Mouse (Mus musculus) thymus, postnatal 14 days (tissue): ENCODE results near the gene Mcam.
"Not testable (repeated sequence)": the region's sequence is repeated elsewhere in the genome, so short reads cannot be mapped to it uniquely, and the experiment has no call there.

Experiments used
- DNase-seq: peaks from one replicate; pipeline ENCODE4 v3.0.0; 2021

Gene Mcam

DNA sequence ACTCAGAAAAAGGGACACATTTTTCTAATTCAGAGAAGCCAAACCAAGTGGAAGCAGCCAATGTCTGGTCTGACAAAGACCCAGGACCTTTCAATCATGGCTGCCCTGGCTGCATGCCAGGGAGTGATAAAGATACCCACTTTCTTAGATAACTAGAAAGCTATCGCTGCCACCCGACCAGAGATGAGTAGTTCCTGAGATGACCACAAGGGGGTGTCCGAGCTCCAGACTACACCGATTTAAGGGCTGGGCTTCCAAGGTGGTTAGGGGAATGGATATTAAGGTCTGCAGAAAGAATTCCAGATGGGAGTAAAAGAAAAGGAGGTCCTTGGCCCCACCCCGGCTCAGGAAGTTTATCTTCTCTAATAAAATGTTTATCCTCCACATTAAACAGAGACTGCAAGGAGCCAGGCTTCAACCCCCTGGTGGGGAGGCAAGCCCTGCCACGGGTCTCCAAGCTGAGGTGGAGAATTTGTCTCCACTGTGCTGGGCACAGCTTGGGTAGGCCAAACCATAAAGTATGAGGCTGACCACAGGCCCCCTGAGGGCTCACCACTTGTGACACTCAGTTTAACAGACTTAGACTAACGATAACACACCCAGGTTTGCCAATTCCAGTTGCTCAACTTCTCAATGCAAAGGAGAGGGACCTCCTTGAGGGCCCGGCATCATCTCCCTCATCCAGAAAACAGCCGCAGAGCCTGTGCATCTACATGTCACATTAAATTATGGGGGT, 24.7 kb upstream of the Mcam start:
- DNase-seq, result peak; percentile 81

DNA sequence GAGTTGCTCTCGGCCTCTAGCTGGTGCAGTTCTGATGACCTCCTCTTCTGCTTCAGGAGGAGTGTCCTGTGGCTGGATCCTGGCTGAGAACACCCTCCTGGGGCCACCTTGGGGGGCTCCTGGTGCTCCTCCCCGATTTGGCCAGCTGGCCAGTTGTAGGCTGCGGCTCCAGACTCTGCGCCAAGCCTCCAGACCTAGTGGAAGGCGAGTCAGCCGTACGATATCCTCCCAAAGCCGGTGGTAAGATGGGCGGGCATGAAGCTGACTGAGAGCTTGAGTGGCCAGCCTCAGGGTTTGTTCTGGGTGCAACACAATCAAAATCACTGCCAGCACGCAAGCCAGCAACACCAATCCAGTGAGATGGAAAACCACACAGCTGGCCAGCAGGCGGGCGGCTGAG, 22.4 kb upstream of the Mcam start:
- not testable (repeated sequence) for DNase-seq

DNA sequence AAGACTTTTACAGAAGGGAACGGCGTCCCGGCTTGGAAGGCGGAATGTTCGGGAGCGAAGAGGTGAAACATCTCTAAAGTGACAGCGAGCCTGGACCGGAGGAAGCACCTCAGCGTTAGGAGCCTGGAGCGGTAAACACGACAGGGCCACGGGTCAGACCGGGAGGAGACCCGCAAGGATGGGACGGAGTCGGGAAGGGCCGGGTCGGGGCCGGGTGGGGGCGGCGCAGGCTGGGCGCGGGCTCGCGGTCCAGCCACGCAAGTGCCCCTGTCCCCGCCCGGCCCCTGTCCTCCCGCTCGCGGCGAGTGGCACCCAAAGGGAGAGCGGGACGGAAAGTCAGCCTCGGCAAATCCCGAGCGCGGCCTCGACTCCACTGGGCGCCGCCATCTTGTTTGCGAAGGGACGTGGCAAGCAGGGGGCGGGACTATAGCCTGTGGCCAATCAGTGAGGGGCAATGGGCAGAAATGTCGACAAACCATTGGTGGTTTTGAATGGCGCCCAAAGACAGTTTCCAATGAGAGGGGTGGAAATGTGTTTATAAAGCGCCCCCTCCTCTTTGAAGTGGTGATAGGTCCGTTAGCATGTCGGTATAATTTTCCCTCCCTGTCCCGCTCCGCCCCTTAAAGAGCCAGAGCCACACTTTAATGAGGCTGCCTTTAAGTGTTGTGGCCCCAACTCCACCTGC, 21.0 kb upstream of the Mcam start, which contains the start of the genes Gm49380 and Rnf26:
Gene Gm49380, minus strand, starts transcription at position 396 of the 685 bp plus-strand sequence.
Gene Rnf26, minus strand, starts transcription at position 413 of the 685 bp plus-strand sequence.
- DNase-seq, result peak; percentile 96

DNA sequence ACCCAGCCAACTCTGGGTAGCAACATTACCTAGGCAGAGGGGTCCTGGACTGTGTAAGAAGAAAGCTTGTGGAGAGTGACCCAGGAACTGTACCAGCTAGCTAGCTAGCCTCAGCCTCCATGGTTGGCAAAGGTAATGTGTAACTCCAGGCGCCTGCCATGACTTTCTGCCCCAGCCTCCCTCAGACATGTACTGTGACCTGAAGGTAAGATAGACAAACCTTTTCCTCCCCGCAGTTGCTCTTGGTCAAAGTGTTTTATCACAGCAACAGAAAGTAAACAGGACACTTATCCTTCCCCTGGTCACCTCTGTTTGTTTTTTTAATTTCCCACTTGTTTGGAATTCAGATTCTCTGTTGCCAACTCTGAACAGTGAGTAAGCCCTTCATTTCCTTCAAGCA, 19.8 kb upstream of the Mcam start:
- DNase-seq, result no peak

DNA sequence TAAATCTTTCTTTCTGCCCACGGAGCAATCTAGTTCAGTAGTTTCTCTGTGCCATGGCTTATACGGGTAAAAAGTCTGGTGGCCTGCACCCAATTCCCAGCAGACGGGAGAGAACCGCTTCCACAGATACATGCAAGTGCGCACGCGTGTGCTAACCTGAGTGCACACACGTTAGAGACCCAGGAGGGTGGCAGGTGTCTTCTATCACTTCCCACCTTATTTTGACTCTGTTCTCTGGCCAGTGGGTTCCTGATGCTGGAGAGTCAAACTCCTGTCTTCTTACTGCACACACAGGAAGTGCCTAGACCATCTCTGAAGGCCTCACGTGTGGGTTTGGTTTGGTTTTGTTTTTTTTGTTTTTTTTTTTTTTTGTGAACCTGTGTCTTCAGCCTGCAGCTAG, 18.7 kb upstream of the Mcam start:
- DNase-seq, result no peak

DNA sequence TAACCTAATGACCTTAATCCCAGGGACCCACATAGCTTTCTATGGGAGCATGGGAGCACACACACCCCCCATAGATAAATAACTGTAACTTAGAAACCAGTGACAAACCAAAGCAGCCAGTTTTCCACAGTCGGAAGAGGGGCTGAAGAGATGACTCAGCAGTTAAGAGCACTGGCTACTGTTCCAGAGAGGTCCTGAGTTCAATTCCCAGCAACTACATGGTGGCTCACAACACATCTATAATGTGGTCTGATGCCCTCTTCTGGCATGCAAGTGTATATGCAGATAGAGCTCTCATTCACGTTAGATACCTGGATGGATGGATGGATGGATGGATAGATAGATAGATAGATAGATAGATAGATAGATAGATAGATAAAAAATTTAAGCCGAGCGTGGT, 18.1 kb upstream of the Mcam start:
- no peak for DNase-seq

DNA sequence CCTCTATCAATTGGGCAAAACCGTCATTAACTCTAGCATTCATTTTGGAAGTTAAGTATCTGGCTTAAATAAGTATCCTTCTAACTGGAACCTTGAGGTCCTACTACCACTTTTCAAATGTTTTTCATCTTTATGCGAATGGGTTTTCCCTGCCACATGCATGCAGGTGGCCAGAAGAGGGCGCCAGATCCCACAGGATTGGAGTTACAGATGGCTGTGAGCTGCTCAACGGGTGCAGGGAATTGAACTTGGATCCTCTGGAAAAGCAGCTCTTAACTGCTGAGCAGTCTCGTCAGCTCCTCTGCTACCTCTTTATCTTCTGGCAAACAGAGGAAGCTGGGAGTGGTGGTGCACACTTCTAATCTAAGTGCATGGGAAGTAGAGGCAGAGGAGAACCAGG, 15.3 kb upstream of the Mcam start:
- peak; percentile 77 for DNase-seq

DNA sequence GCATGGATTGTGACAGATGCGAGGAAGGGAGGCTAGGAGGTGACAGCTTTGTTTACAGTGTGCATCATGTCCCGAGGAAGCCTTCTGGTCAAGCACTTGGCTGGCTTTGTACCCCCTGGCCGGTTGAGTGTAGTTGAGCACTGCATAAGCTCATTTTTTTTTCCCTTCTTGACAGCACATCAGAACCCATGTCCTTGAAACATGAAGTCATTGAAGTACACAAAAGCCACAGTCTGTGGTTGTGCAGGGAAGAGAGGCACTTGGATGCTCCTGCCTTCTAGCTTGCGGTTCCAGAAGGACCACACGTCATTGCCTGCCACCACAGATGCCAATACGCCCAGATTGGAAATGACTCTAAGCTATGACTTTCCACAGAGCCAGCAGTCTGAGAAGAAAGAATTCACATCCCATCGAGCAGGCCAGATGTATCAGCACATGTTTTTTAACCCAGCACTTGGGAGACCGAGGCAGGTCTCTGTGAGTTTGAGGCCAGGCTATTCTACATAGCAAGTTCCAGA, 14.3 kb upstream of the Mcam start:
- DNase-seq, result no peak

DNA sequence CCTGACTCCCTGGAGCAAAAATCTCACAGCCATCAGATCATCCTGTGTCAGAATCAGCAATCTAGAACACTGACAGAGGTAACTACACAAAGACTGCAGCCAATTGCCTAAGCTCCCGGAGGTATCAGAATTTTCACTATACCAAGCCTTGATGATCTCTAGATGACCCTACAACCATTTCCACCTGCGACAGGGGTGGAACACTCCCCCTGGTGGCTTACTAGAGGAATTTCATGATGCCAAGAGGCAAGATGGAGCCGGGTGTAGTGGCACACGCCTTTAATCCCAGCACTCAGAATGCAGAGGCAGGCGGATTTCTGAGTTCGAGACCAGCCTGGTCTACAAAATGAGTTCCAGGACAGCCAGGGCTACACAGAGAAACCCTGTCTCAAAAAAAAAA, 10.0 kb upstream of the Mcam start:
- no peak for DNase-seq

DNA sequence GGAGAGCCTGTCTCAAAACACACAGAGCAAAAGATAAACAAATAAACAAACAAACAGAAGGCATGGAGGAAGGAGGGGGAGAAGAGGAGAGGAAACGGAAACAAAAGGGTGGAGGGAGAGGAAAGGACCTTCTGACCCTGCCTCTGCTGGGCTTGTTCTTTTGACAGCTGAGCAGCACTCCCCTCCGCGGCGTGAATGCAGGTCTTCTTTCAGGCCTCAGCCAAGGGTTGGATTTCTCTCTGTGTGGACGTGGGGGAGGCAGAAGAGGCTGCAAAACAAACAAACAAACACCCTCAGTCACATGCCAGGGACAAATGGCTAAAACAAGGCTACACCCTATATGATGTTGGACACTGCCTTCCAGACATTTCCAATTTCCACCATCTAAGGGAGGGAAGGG, 9.2 kb upstream of the Mcam start:
- DNase-seq, result no peak

DNA sequence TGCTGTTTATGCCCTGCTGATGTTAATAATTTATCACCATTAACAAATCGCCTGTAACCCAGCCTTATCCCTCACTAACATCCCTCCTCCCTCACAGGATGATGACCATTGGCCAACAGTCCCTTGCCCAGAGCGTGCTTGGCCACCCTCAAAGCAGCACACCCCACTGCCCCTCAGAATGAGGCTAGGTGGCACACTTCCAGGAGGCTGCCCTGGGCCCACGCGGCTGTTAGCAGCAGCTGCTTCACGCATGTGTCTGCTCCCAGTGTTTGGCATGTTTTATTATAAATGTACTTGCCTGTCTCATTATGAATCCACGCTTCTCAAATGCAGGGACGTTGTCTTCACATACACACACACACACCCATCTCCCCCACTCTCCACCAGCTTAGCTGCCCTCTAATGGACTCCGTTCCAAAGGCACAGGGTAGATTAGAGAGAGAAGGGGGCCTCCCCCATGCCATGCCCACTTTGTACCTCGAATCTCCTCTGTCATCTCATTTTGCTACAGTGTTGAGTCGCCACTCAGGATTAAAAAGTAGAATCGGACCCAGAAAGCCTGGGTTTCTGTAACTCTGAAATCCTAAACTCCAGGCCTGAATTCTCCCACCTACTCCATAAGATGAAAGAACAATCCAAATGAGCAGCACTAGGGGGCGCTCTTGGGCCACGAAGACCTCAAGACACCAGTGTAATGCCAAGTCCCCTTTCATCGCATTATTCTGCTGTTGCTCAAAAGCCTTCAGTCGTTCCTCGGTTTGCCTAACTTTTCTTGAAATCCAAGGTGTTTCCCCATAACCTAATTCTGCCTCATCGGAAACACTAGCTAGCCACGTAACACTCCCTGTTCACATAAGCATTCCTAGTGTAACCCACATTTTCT, 8.5 kb upstream of the Mcam start:
- peak; percentile 88 for DNase-seq

DNA sequence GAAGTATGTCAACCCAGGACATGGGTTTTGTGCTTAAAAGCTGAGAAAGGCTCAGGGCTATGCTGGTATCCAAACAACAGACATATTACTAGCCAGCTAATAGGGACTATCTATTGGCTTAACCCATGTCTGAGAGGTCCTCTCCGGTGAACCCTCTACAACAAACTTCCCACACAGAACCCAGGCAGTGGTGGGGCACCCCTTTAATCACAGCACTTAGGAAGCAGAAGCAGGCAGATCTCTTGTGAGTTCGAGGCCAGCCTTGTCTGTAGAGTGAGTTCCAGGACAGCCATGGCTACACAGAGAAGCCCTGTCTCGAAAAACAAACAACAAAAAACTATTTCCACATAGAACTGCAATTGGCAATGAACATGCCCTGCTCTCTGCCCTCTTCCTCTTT, 7.5 kb upstream of the Mcam start:
- DNase-seq, result no peak

DNA sequence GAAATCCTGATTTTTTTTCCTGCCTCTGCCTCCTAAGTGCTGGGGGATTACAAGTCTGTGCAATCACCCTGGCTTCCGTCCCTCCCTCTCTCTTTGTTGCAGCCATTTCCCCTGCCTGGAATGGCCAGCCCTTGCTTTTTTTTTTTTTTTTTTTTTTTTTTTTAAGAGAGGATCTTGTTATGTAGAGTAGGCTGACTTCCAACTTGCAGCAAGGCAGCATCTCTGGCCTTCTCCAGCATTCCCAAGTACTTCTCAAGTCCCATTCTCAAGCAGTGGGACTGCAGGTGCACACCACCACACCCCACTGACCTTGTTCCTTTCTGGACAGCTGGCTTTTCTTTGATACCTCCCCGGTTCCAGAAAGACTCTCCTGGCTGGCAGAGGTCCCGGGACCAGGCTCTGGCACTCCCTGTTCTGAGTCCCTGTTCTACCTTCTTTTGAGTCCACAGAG, 6.9 kb upstream of the Mcam start:
- DNase-seq, result no peak

DNA sequence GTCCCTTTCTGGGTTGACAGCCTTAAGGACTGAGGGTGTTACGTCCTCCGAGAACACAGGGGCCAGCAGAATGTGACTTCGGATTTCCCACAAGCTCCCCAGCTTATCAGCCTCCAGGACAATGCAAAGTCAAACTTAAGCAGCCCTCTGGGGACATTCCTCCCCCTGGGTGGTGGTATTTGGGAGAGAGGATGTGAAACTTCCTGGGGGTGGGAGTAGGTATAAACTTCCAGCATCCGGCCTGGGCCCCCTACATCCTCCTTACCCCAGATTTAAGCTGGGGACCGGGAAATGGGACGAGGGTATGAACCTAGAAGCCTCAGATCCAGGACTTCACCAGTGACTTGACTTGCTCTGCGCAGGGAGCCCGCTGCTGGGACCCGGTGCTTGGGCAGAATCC, 4.6 kb upstream of the Mcam start:
- DNase-seq, result no peak

DNA sequence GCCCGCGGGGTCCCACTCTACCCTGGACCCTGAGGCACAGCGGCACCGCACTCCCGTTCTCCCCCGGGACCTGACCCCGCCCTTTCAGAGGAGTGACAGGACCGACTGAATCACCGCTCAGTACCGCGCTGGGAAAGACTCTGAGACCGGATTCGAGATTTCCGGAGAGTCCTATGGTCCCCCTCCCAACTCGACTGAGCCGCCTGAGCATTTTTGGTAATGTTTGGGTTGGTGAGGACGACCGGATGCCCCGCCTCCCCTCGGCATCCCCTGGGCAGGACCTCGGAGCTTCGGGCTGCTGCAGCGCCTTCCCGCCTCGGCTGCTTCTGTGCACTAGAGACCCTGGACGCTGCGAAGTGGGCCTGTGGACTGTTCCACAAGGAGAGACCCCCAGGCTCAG, 4.2 kb upstream of the Mcam start:
- peak; percentile 84 for DNase-seq

DNA sequence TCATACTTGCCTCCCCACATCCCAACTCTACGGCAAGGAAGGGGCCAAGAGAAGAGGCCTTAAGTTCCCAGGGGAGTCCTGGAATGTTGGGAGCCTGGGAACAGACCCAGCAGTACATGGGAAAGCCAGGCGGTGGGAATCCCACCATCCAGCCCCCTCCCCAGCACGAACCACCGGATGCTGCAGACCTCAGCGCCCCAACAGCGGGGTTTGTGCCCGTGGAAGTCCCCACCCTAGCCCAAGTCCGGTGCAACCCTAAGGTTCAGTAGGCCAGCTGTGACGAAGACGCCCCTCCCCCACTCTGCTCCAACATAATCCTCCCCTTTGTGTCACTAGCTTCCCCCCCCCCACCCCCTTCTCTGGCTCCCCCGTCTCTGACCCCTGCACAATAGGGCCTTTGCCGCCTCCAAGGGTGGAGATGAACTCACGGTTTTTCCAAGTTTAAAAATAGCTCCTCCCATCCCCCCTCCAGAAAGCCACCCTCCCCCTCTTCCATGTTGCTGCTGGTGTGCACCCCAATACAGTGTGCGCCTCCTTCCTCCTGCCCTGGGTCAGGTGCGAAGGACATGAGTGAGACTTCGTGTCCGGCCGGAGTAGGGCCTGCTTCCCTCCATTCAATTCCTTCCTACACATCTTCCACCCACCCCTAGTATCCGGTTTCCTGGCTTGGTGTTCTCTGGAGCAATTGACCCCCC, 3.5 kb upstream of the Mcam start:
- peak; percentile 47 for DNase-seq

DNA sequence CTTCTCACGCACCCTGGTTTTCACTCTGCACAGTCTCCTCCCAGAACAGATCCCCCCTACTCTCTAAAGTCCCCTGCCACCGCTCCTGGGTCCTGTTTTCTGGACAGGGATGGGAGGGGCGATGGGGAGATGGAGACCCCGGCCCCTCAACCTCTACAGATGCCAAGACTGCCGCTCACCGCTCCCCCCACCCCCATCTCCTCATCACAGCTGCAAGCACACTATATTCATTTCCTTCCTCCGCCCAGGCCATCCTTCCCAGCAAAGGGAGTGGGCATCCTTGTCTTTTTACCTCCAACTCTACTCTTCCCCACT, 3.0 kb upstream of the Mcam start:
- no peak for DNase-seq

DNA sequence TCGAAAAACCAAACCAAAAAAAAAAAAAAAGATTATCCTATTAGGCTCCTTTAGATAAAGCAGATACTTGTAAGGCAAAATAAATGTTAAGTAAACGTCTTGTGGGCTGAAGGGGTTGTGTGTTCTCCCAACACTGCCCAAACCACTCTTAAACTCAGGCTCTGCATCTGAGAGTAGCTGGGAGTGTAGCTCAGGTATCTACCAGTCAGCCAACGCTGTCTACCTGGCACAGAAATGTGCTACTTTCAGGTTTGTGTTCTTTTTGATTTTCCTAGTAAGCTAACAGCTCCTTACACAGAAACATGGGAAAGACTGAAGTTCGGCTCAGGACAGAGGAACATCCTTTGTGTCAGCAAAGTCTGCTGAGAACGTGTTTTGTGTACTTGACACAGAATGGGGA, 2.1 kb upstream of the Mcam start:
- DNase-seq, result no peak

DNA sequence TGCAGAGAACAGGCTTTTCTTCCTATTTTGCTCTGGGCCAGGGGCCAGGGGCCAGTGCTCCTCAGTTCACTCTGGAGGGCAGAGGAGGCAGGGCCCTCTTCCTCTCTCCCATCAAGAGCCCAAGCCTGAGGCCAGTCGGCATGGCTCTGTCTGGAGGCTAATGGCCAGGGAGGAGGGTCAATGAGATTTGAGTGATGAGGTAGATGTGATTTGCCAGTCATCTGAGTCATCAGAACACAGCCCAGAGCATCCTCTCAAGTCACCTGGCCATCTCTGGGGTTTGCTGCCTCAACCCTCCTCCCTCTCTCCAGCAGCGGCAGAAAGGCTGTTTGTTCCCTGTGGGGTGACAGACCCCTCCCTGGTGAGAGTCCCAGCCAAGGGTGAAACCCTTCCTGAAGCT, 982 bp upstream of the Mcam start:
- no peak for DNase-seq

DNA sequence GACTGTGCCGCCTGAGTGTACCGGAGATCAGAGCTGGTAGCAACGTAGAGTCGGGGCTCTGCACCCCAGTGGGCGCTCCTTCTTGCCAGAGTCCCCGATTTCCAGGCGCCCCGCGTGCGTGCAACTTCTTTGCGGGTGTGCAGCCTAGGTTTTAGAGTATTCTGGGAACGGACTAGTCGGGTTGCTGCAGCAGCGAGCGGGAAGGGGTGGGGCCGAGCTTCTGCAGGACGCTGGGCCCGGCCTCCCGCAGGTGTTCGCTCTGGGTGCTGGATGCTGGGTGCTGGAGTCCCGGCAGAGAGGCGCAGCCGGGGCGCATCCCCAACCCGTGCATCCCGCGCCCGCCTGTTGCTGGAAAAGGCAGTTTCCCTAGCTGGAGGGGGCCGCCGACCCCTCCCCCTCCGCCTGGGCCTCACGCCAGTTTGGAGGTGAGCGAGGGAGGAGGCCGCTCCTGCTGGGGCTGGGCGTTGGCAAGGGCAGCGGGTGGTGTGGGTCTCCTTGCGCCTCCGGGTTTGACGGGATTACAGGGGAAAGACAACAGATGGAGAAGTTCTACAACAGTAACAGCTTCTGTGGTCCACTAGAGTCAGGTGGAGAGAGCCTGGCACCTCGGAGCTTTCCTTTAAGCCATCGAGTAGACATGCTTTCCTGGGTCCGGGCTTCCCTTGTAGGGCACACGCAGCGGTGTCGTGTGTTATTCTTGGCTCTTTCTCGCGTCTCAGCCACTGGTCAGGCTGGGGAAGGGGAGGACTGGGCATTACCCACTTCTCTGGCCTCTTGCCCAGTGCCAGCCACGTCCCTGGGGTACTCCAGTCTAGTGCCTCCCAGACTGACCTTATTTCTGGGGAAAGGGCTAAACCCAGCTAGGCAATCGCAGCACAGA, 822 bp downstream of the Mcam start:
- peak; percentile 71 for DNase-seq

DNA sequence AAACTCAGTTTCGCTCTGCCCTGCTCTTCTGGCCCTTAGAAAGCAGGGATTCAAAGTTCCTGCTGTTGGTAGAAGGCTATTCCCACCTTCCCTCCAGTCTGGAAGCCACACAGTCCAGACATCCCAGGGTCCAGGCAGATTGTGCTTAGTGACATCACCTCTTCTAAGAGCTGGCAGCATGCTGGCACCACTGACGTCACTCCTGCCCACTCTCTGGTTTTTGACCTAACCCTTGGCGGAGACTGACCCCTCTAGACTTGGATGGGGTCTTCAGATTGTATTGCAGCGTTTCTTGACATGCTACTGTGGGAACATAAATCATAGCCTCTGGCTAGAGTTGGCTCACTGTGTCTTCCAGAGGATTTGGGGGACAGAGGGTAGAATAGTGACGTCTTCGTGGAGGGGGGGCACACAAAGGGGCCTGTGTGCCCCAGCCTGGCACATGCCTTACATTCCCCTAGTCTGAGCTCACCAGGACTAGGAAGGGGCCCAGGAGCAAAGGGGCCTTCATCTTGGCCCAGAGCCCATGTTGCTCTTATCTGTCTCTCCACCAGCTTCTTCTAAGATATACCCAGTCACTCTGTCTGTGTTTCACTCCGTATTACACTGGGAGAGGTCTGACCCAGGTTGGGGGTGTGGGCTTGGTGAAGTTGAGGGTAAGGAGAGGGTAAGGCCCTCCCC, 1.6 kb downstream of the Mcam start:
- no peak for DNase-seq
